In genomic region chr2:32222057-32222456, GRCm38 (mm10) we compare ENCODE assay signal across 27 mouse cellular contexts. TPM values are rescaled to one million over a fixed set of nuclear protein-coding genes. Genes with fewer than 3 reads are reported as not detected.
DNase-seq lines count a peak whose midpoint lies in the region; ATAC-seq and TF ChIP-seq lines count a peak whose summit lies in the region.
"Had no signal": no experiment of that assay in that cellular context is flagged by ENCODE, and none has a peak within 500 bp of the region (broad histone marks: within the 10 kb centered on the region; RNA-seq: fewer than 3 reads in every experiment).

No protein-coding gene starts in this region.

- no peaks in the 10 kb centered on the region for H3K4me1 ChIP-seq in embryonic facial prominence, embryonic 13.5 days
- no peaks in the 10 kb centered on the region for H3K4me1 ChIP-seq in embryonic facial prominence, embryonic 10.5 days
- H3K4me1 ChIP-seq: embryonic facial prominence, embryonic 15.5 days; heart, embryonic 12.5 days; heart, embryonic 15.5 days had no signal

- H3K27ac ChIP-seq in embryonic facial prominence, embryonic 13.5 days = no peak overlapping the region
- H3K27ac ChIP-seq in embryonic facial prominence, embryonic 10.5 days (replicated peaks) = no peak overlapping the region
- H3K27ac ChIP-seq in layer of hippocampus, adult 2 months = peak overlapping the region; percentile 37
- H3K27ac ChIP-seq: embryonic facial prominence, embryonic 15.5 days; gastrocnemius, adult 2 months; heart, embryonic 15.5 days had no signal

- WGBS in embryonic facial prominence, embryonic 13.5 days = 87% methylated on average over 10 of the region's 10 CpGs
- WGBS in embryonic facial prominence, embryonic 10.5 days = 84% methylated on average over 10 of the region's 10 CpGs

- H3K9me3 ChIP-seq in embryonic facial prominence, embryonic 13.5 days = no peaks in the 10 kb centered on the region
- no peaks in the 10 kb centered on the region for H3K9me3 ChIP-seq in embryonic facial prominence, embryonic 10.5 days
- H3K9me3 ChIP-seq: embryonic facial prominence, embryonic 15.5 days; heart, embryonic 12.5 days; heart, embryonic 15.5 days had no signal

- peaks cover 100% of the 10 kb centered on the region for H3K36me3 ChIP-seq in embryonic facial prominence, embryonic 13.5 days
- peaks cover 100% of the 10 kb centered on the region for H3K36me3 ChIP-seq in embryonic facial prominence, embryonic 10.5 days (replicated peaks)

- 0 out of 2 replicates have a peak overlapping the region, but pooled peaks have one; percentile 3 for H3K9ac ChIP-seq in embryonic facial prominence, embryonic 13.5 days
- H3K9ac ChIP-seq: embryonic facial prominence, embryonic 15.5 days; forebrain, postnatal 0 days; heart, embryonic 12.5 days; heart, embryonic 15.5 days had no signal

- no peak for TF ChIP-seq CTCF in layer of hippocampus, adult 2 months (conservative IDR thresholded peaks at IDR 0.05)

- no peak for ATAC-seq in embryonic facial prominence, embryonic 13.5 days (ENCODE audit: insufficient number of reproducible peaks, insufficient read depth, low FRiP score, low TSS enrichment, low read depth)
- peak; percentile 27; the same call in 1 of the 2 replicates for ATAC-seq in neutrophil, adult 5-6 weeks (ENCODE audit: extremely low read depth, insufficient number of reproducible peaks, low FRiP score, poor library complexity, severe bottlenecking)
- ATAC-seq: activated CD4-positive, CD25-positive, alpha-beta regulatory T cell, adult 4 months; CD4-positive, CD25-positive, alpha-beta regulatory T cell, adult 4 months; forebrain, embryonic 14.5 days; forebrain, postnatal 0 days; hindbrain, embryonic 16.5 days had no signal

- DNase-seq in embryonic facial prominence, embryonic 10.5 days (ENCODE audit: low spot score) = no peak
- DNase-seq in layer of hippocampus, adult 2 months (ENCODE audit: low spot score in 2 of 2) = no peak
- DNase-seq in layer of hippocampus, adult 11-12 months (ENCODE audit: low spot score) = no peak
- peak; percentile 79 for DNase-seq in A20 (ENCODE audit: low read depth, low spot score)
- no peak for DNase-seq in ovary, postnatal 10 days (ENCODE audit: low spot score)
- DNase-seq in right cerebral cortex, postnatal 36 days (ENCODE audit: low spot score in 2 of 2) = no peak
- DNase-seq: adrenal gland, adult 8-10 months; adrenal gland, postnatal 25 days; cerebellum, adult 8-10 months; cerebellum, postnatal 10 days; cerebellum, postnatal 36 days; embryo, embryonic 11 days; forebrain, postnatal 0 days; gastrocnemius, adult 2 months; gastrocnemius, postnatal 14 days; heart, adult 18-20 months; heart, postnatal 10 days; heart, postnatal 4 days had no signal

- no peak overlapping the region for H3K4me2 ChIP-seq in embryonic facial prominence, embryonic 13.5 days
- H3K4me2 ChIP-seq: embryonic facial prominence, embryonic 15.5 days; heart, embryonic 12.5 days; heart, embryonic 15.5 days had no signal

- no peaks in the 10 kb centered on the region for H3K27me3 ChIP-seq in embryonic facial prominence, embryonic 13.5 days
- no peaks in the 10 kb centered on the region for H3K27me3 ChIP-seq in embryonic facial prominence, embryonic 10.5 days (replicated peaks; ENCODE audit: low read depth, poor library complexity, severe bottlenecking)
- H3K27me3 ChIP-seq: embryonic facial prominence, embryonic 15.5 days; heart, embryonic 12.5 days; heart, embryonic 15.5 days had no signal

- no peak overlapping the region for H3K4me3 ChIP-seq in embryonic facial prominence, embryonic 13.5 days
- H3K4me3 ChIP-seq in embryonic facial prominence, embryonic 10.5 days = no peak overlapping the region
- H3K4me3 ChIP-seq in layer of hippocampus, adult 2 months = no peak overlapping the region
- H3K4me3 ChIP-seq: embryonic facial prominence, embryonic 15.5 days; gastrocnemius, adult 2 months; heart, embryonic 12.5 days; heart, embryonic 15.5 days had no signal

RNA-seq across cellular contexts. Expression of gene Pomt1, which starts 14.3 kb away (rescaled TPM):
- 25.1 and 31.3 TPM in 2 replicates for polyA plus RNA-seq in embryonic facial prominence, embryonic 13.5 days (2015; fragmentation: Nextera tagmentation; extraction: Ambion mirVana)
- polyA plus RNA-seq in embryonic facial prominence, embryonic 10.5 days (2016; fragmentation: Nextera tagmentation; extraction: Ambion mirVana) = 22.4 and 22.5 TPM in 2 replicates
- total RNA-seq in layer of hippocampus, adult 2 months (2021) = 10 to 100 TPM; 23.4 to 24.1 TPM
- 11.6 and 18.3 TPM in 2 replicates for total RNA-seq in neutrophil, adult 5-6 weeks (2017)

RNA-seq across cellular contexts. Expression of gene Uck1, which starts 37.9 kb away (rescaled TPM):
- 68.9 and 69.4 TPM in 2 replicates for polyA plus RNA-seq in embryonic facial prominence, embryonic 13.5 days (2015; fragmentation: Nextera tagmentation; extraction: Ambion mirVana)
- polyA plus RNA-seq in embryonic facial prominence, embryonic 10.5 days (2016; fragmentation: Nextera tagmentation; extraction: Ambion mirVana) = 74.7 and 84.0 TPM in 2 replicates
- total RNA-seq in layer of hippocampus, adult 2 months (2021) = 10 to 100 TPM; 55.3 to 57.8 TPM
- 26.0 and 30.3 TPM in 2 replicates for total RNA-seq in neutrophil, adult 5-6 weeks (2017)
